8 mouse cellular contexts compared by ENCODE assay signal in the genomic region with DNA sequence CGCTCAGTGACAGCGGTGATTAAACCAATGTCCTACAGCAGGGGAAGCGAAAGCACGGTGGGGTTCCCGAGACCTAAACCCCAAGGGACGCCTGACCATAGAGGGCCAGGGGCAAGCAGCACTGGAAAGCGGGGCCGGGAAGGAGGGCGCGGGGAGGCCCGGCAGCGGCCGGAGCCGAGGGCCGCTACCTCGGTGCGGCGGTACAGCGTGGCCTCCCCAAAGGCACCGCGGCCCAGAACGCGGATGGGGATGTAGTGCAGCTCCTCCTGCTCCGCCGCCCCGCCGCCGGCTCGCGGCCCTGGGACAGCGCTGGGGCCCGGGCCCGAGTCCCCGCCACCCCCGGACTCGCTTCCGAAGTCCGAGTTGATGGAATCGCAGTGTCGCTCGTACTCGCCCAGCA. TPM values are rescaled to one million over a fixed set of nuclear protein-coding genes. Genes with fewer than 3 reads are reported as not detected.
DNase-seq lines count a peak whose midpoint lies in the region; ATAC-seq lines count a peak whose summit lies in the region.

No protein-coding gene starts in this region.

- H3K4me3 ChIP-seq in neural tube, embryonic 11.5 days (ENCODE audit: low read depth, low read length), result peak overlapping the region; percentile 97
- peak overlapping the region; percentile 91 for H3K4me3 ChIP-seq in hindbrain, embryonic 15.5 days
- peak overlapping the region; percentile 96 for H3K4me3 ChIP-seq in midbrain, embryonic 13.5 days (replicated peaks)

- peak overlapping the region; percentile 67 for H3K27ac ChIP-seq in neural tube, embryonic 11.5 days (ENCODE audit: low read depth, low read length)
- peak overlapping the region; percentile 86 for H3K27ac ChIP-seq in hindbrain, embryonic 15.5 days (replicated peaks)
- peak overlapping the region; percentile 89 for H3K27ac ChIP-seq in midbrain, embryonic 13.5 days

- peak overlapping the region; percentile 98 for H3K9ac ChIP-seq in neural tube, embryonic 11.5 days (ENCODE audit: low read length)
- peak overlapping the region; percentile 89 for H3K9ac ChIP-seq in hindbrain, embryonic 15.5 days
- peak overlapping the region; percentile 96 for H3K9ac ChIP-seq in midbrain, embryonic 13.5 days (replicated peaks)

- H3K9me3 ChIP-seq in neural tube, embryonic 11.5 days (ENCODE audit: control insufficient read depth, low read length), result no peaks in the 10 kb centered on the region
- no peaks in the 10 kb centered on the region for H3K9me3 ChIP-seq in hindbrain, embryonic 15.5 days
- no peaks in the 10 kb centered on the region for H3K9me3 ChIP-seq in midbrain, embryonic 13.5 days

- H3K4me1 ChIP-seq in neural tube, embryonic 11.5 days (ENCODE audit: control insufficient read depth, insufficient read depth, low read length), result 0 out of 2 replicates have a peak, but pooled peaks cover 5% of the 10 kb centered on the region
- peaks cover 16% of the 10 kb centered on the region for H3K4me1 ChIP-seq in hindbrain, embryonic 15.5 days (replicated peaks)
- peaks cover 24% of the 10 kb centered on the region for H3K4me1 ChIP-seq in midbrain, embryonic 13.5 days (replicated peaks)

- 0% methylated on average over 42 of the region's 42 CpGs for WGBS in neural tube, embryonic 11.5 days
- WGBS in hindbrain, embryonic 15.5 days, result under 1% methylated on average over 42 of the region's 42 CpGs
- 1% methylated on average over 42 of the region's 42 CpGs for WGBS in midbrain, embryonic 13.5 days

- H3K36me3 ChIP-seq in neural tube, embryonic 11.5 days (ENCODE audit: control insufficient read depth, insufficient read depth, low read length), result 0 out of 2 replicates have a peak, but pooled peaks cover 2% of the 10 kb centered on the region
- peaks cover 15% of the 10 kb centered on the region for H3K36me3 ChIP-seq in hindbrain, embryonic 15.5 days
- H3K36me3 ChIP-seq in midbrain, embryonic 13.5 days, result peaks cover 28% of the 10 kb centered on the region

- ATAC-seq in neural tube, embryonic 11.5 days (ENCODE audit: insufficient read depth, low FRiP score, low TSS enrichment), result peak; percentile 49
- peak; percentile 70 for ATAC-seq in hindbrain, embryonic 15.5 days (ENCODE audit: low FRiP score, low read depth)
- peak; percentile 79 for ATAC-seq in midbrain, embryonic 13.5 days

- peak overlapping the region; percentile 72 for H3K4me2 ChIP-seq in neural tube, embryonic 11.5 days (ENCODE audit: low read depth)
- H3K4me2 ChIP-seq in hindbrain, embryonic 15.5 days, result peak overlapping the region; percentile 87
- peak overlapping the region; percentile 80 for H3K4me2 ChIP-seq in midbrain, embryonic 13.5 days (replicated peaks)

- H3K27me3 ChIP-seq in neural tube, embryonic 11.5 days (ENCODE audit: control insufficient read depth, insufficient read depth, low read length), result no peaks in the 10 kb centered on the region
- no peaks in the 10 kb centered on the region for H3K27me3 ChIP-seq in hindbrain, embryonic 15.5 days
- no peaks in the 10 kb centered on the region for H3K27me3 ChIP-seq in midbrain, embryonic 13.5 days

- DNase-seq in adrenal gland, postnatal 14 days, result peak; percentile 69
- DNase-seq in adrenal gland, adult 8-10 months, result no peak
- DNase-seq in neural tube, embryonic 11.5 days (ENCODE audit: low spot score), result no peak
- no peak for DNase-seq in neural tube, embryonic 10.5 days (ENCODE audit: extremely low spot score, low spot score)
- no peak for DNase-seq in right cerebral cortex, adult 2 months (ENCODE audit: low spot score in 2 of 2)
- DNase-seq in adipocyte (ENCODE audit: low spot score), result no peak

RNA-seq across cellular contexts. Expression of a gene that starts 0.3 kb away (rescaled TPM):
- 65.7 and 66.2 TPM in 2 replicates for total RNA-seq in adrenal gland, postnatal 14 days (2021)
- 100 to 1,000 TPM in 3 of 4 experiments, 10 to 100 TPM in 1; 96.5 to 138 (median 126) TPM for total RNA-seq in adrenal gland, adult 8-10 months (2022)
- 13.7 and 15.3 TPM in 2 replicates for polyA plus RNA-seq in neural tube, embryonic 11.5 days (2014; fragmentation: Nextera tagmentation; extraction: Ambion mirVana)
- polyA plus RNA-seq in hindbrain, embryonic 15.5 days (2015; fragmentation: Nextera tagmentation; extraction: Ambion mirVana), result 12.4 TPM in 2 replicates
- 12.6 and 13.5 TPM in 2 replicates for polyA plus RNA-seq in midbrain, embryonic 13.5 days (2015; fragmentation: Nextera tagmentation; extraction: Ambion mirVana)

RNA-seq across cellular contexts. Expression of a gene that starts 35.8 kb away (rescaled TPM):
- 236 and 243 TPM in 2 replicates for total RNA-seq in adrenal gland, postnatal 14 days (2021)
- 100 to 1,000 TPM; 326 to 334 (median 331) TPM for total RNA-seq in adrenal gland, adult 8-10 months (2022)
- 271 and 286 TPM in 2 replicates for polyA plus RNA-seq in neural tube, embryonic 11.5 days (2014; fragmentation: Nextera tagmentation; extraction: Ambion mirVana)
- polyA plus RNA-seq in hindbrain, embryonic 15.5 days (2015; fragmentation: Nextera tagmentation; extraction: Ambion mirVana), result 186 and 195 TPM in 2 replicates
- 181 and 189 TPM in 2 replicates for polyA plus RNA-seq in midbrain, embryonic 13.5 days (2015; fragmentation: Nextera tagmentation; extraction: Ambion mirVana)

RNA-seq across cellular contexts. Expression of a gene that starts 50.4 kb away (rescaled TPM):
- total RNA-seq in adrenal gland, postnatal 14 days (2021), result 0.98 and 1.1 TPM in 2 replicates
- 1 to 10 TPM; 2.5 to 4.3 (median 3.4) TPM for total RNA-seq in adrenal gland, adult 8-10 months (2022)
- 0.64 and 0.98 TPM in 2 replicates for polyA plus RNA-seq in neural tube, embryonic 11.5 days (2014; fragmentation: Nextera tagmentation; extraction: Ambion mirVana)
- polyA plus RNA-seq in hindbrain, embryonic 15.5 days (2015; fragmentation: Nextera tagmentation; extraction: Ambion mirVana), result 1.7 and 2.2 TPM in 2 replicates
- 1.3 TPM in 2 replicates for polyA plus RNA-seq in midbrain, embryonic 13.5 days (2015; fragmentation: Nextera tagmentation; extraction: Ambion mirVana)

RNA-seq across cellular contexts. Expression of a gene that starts 50.6 kb away (rescaled TPM):
- 31.5 and 38.3 TPM in 2 replicates for total RNA-seq in adrenal gland, postnatal 14 days (2021)
- total RNA-seq in adrenal gland, adult 8-10 months (2022), result 10 to 100 TPM; 29.3 to 36.6 (median 32.8) TPM
- polyA plus RNA-seq in neural tube, embryonic 11.5 days (2014; fragmentation: Nextera tagmentation; extraction: Ambion mirVana), result 57.1 and 61.6 TPM in 2 replicates
- 51.3 and 56.1 TPM in 2 replicates for polyA plus RNA-seq in hindbrain, embryonic 15.5 days (2015; fragmentation: Nextera tagmentation; extraction: Ambion mirVana)
- 68.1 and 71.4 TPM in 2 replicates for polyA plus RNA-seq in midbrain, embryonic 13.5 days (2015; fragmentation: Nextera tagmentation; extraction: Ambion mirVana)
